Mouse (Mus musculus) midbrain, embryonic 14.5 days (tissue): Measurements from ENCODE around the gene Lgals3bp. TPM values are rescaled to one million over a fixed set of nuclear protein-coding genes. Genes with fewer than 3 reads are reported as not detected.

Experiments used
- ATAC-seq: fragments of 200-750 bp; cut with Nextera tagmentation; 2 replicates; pipeline ENCODE4 v1.8.0; 2017; ENCODE audit warnings: moderate number of reproducible peaks, moderate library complexity; ENCODE audit not compliant: low FRiP score, low TSS enrichment
- DNase-seq: peaks from one replicate; pipeline ENCODE4 v3.0.0-alpha.2; 2015
- H3K27ac ChIP-seq: fragments of 300-500 bp; sonication (generic); replicated peaks from 2 replicates; pipeline ENCODE4 v1.5.1; 2014; ENCODE audit warnings: mild to moderate bottlenecking, low read depth, low read length, moderate library complexity
- H3K27me3 ChIP-seq: fragments of 300-500 bp; sonication (generic); 2 replicates; pipeline ENCODE4 v1.6.1; 2014; ENCODE audit warnings: low read length, control low read depth, mixed read lengths; ENCODE audit not compliant: control insufficient read depth, insufficient read depth
- H3K36me3 ChIP-seq: fragments of 300-500 bp; sonication (generic); 2 replicates; pipeline ENCODE4 v1.6.1; 2014; ENCODE audit warnings: low read length, control low read depth; ENCODE audit not compliant: control insufficient read depth, insufficient read depth
- H3K4me1 ChIP-seq: fragments of 300-500 bp; sonication (generic); 2 replicates; pipeline ENCODE4 v1.6.1; 2014; ENCODE audit warnings: mild to moderate bottlenecking, antibody characterized with exemption, low read length, control low read depth; ENCODE audit not compliant: control insufficient read depth, insufficient read depth
- H3K4me2 ChIP-seq: fragments of 300-500 bp; sonication (generic); 2 replicates; pipeline ENCODE4 v1.6.1; 2014; ENCODE audit warnings: mild to moderate bottlenecking, low read length, moderate library complexity
- H3K4me3 ChIP-seq: fragments of 300-500 bp; sonication (generic); replicated peaks from 2 replicates; pipeline ENCODE4 v1.5.1; 2014; ENCODE audit warnings: low read depth, low read length
- H3K9ac ChIP-seq: fragments of 300-500 bp; sonication (generic); replicated peaks from 2 replicates; pipeline ENCODE4 v1.6.1; 2014; ENCODE audit warnings: mild to moderate bottlenecking, low read length, moderate library complexity
- H3K9me3 ChIP-seq: fragments of 300-500 bp; sonication (generic); 2 replicates; pipeline ENCODE4 v1.6.1; 2016; ENCODE audit warnings: low read length, control low read depth, mixed read lengths; ENCODE audit not compliant: control insufficient read depth
- WGBS: fragments of 180-500 bp; shearing (Covaris S2); extraction: QIAGEN DNeasy Blood & Tissue Kit; methylation state at CpG from one replicate; pipeline ENCODE4 v1.1.7; 2014; 5-methylcytosine and 5-hydroxymethylcytosine counted together
- polyA plus RNA-seq: library from polyadenylated mRNA; unstranded; fragments of >200 nt; fragmentation: Nextera tagmentation; extraction: Ambion mirVana; gene quantifications from 2 replicates; pipeline ENCODE4 v1.2.1, GENCODE M21; 2014

Lgals3bp gene
- polyA plus RNA-seq, 1 experiment from 2014 or later, result 5.5 TPM

GRCm38 (mm10) chr11:118343629-118344028 lies 58.3 kb downstream of the Lgals3bp start:
- Histone ChIP-seq H3K4me3 (no peak overlapping the region), H3K27me3 (no peaks in the 10 kb centered on the region), H3K9ac (no peak overlapping the region), H3K4me2 (no peak overlapping the region), H3K36me3 (no peaks in the 10 kb centered on the region), H3K27ac (no peak overlapping the region), H3K9me3 (no peaks in the 10 kb centered on the region), H3K4me1 (peaks cover 20% of the 10 kb centered on the region)
- WGBS, result 89% methylated on average over 2 of the region's 2 CpGs
- ATAC-seq, result no peak
- DNase-seq, result no peak

Other genes with a start within 250 kb of the Lgals3bp start
- 23.3 and 33.3 TPM in 2 replicates for gene Cyth1, start 153.5 kb downstream of the Lgals3bp start, polyA plus RNA-seq
- 11.7 and 13.4 TPM in 2 replicates for gene Usp36, start 111.8 kb downstream of the Lgals3bp start, polyA plus RNA-seq
- gene Cep295nl, start 59.6 kb downstream of the Lgals3bp start, polyA plus RNA-seq, result 0.21 and 0.22 TPM in 2 replicates
- gene Timp2, start 46.4 kb downstream of the Lgals3bp start, polyA plus RNA-seq, result 71.3 and 81.8 TPM in 2 replicates
- 24.9 and 27.5 TPM in 2 replicates for gene Cant1, start 17.0 kb upstream of the Lgals3bp start, polyA plus RNA-seq
- 1.4 and 3.8 TPM in 2 replicates for gene C1qtnf1, start 26.1 kb upstream of the Lgals3bp start, polyA plus RNA-seq
- 2.6 and 4.2 TPM in 2 replicates for gene Engase, start 74.7 kb upstream of the Lgals3bp start, polyA plus RNA-seq